Mouse (Mus musculus) intestine, postnatal 0 days (tissue): ENCODE results near the gene Saa2. TPM values are rescaled to one million over a fixed set of nuclear protein-coding genes. Genes with fewer than 3 reads are reported as not detected.

Source experiments
- ATAC-seq: fragments of 200-750 bp; cut with Nextera tagmentation; 2 replicates; pipeline ENCODE4 v1.8.0; 2017; ENCODE audit warnings: mild to moderate bottlenecking, moderate TSS enrichment, moderate library complexity
- H3K27ac ChIP-seq: fragments of 300-500 bp; sonication (generic); 2 replicates; pipeline ENCODE4 v1.5.1; 2014; ENCODE audit warnings: mild to moderate bottlenecking, low read depth, low read length, moderate library complexity
- H3K27me3 ChIP-seq: fragments of 300-500 bp; sonication (generic); replicated peaks from 2 replicates; pipeline ENCODE4 v1.6.1; 2014; ENCODE audit warnings: low read length, mixed read lengths; ENCODE audit not compliant: control insufficient read depth, insufficient read depth
- H3K36me3 ChIP-seq: fragments of 300-500 bp; sonication (generic); 2 replicates; pipeline ENCODE4 v1.6.1; 2014; ENCODE audit warnings: mild to moderate bottlenecking, moderate library complexity; ENCODE audit not compliant: control insufficient read depth, insufficient read depth
- H3K4me1 ChIP-seq: fragments of 300-500 bp; sonication (generic); replicated peaks from 2 replicates; pipeline ENCODE4 v1.6.1; 2014; ENCODE audit warnings: antibody characterized with exemption, low read length, mixed read lengths; ENCODE audit not compliant: control insufficient read depth, insufficient read depth
- H3K4me2 ChIP-seq: fragments of 300-500 bp; sonication (generic); replicated peaks from 2 replicates; pipeline ENCODE4 v1.6.1; 2014; ENCODE audit warnings: low read depth, mild to moderate bottlenecking, moderate library complexity
- H3K4me3 ChIP-seq: fragments of 300-500 bp; sonication (generic); 2 replicates; pipeline ENCODE4 v1.5.1; 2014; ENCODE audit warnings: low read depth, low read length
- H3K9ac ChIP-seq: fragments of 300-500 bp; sonication (generic); 2 replicates; pipeline ENCODE4 v1.6.1; 2014; ENCODE audit warnings: mild to moderate bottlenecking, low read depth, low read length
- H3K9me3 ChIP-seq: fragments of 300-500 bp; sonication (generic); 2 replicates; pipeline ENCODE4 v1.6.1; 2016; ENCODE audit warnings: mixed run types; ENCODE audit not compliant: control insufficient read depth
- CTCF ChIP-seq: sonication (generic); IDR thresholded peaks from 2 replicates; pipeline ENCODE4 v1.5.1; 2016; ENCODE audit warnings: low read depth, mild to moderate bottlenecking, control low read depth, antibody characterized with exemption, moderate library complexity
- WGBS: fragments of 180-500 bp; shearing (Covaris S2); extraction: QIAGEN DNeasy Blood & Tissue Kit; methylation state at CpG from one replicate; pipeline ENCODE4 v1.1.7; 2014; 5-methylcytosine and 5-hydroxymethylcytosine counted together
- polyA plus RNA-seq: library from polyadenylated mRNA; unstranded; fragments of >200 nt; fragmentation: Nextera tagmentation; extraction: Ambion mirVana; gene quantifications from 2 replicates; pipeline ENCODE4 v1.2.1, GENCODE M21; 2015

Saa2 gene
- polyA plus RNA-seq = not detected in 2 replicates

DNA sequence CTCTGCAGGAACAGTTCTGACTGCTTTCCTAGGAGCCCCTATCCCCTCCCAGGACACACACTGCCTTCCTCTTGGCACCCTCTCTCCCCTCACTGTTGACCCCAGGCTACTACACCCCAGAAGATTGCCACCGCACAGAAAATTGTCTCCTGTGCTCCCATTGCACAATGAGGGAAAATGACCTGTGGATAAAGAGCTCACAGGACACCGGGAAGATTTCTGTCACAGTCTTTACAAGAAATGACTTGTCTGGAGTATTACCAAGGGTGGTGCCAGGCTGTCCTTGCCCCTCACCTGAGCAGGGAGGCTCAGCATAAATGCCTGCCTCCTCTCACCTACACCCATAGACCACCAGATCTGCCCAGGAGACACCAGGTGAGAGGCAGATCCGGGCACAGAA, at the start of gene Saa2:
TSS of gene Saa2 (plus strand) at position 301 of the 400 bp plus-strand sequence.
- no peaks in the 10 kb centered on the region for H3K9me3 ChIP-seq
- H3K27me3 ChIP-seq = no peaks in the 10 kb centered on the region
- 59% methylated on average over 3 of the region's 3 CpGs for WGBS
- no peak within 1 kb of the TSS for H3K4me3 ChIP-seq
- no peak for ATAC-seq
- H3K4me2 ChIP-seq = no peak within 1 kb of the TSS
- H3K4me1 ChIP-seq = no peaks in the 10 kb centered on the region
- H3K27ac ChIP-seq = no peak within 1 kb of the TSS
- H3K36me3 ChIP-seq = no peaks in the 10 kb centered on the region
- H3K9ac ChIP-seq = no peak within 1 kb of the TSS
- TF ChIP-seq CTCF = no peak

DNA sequence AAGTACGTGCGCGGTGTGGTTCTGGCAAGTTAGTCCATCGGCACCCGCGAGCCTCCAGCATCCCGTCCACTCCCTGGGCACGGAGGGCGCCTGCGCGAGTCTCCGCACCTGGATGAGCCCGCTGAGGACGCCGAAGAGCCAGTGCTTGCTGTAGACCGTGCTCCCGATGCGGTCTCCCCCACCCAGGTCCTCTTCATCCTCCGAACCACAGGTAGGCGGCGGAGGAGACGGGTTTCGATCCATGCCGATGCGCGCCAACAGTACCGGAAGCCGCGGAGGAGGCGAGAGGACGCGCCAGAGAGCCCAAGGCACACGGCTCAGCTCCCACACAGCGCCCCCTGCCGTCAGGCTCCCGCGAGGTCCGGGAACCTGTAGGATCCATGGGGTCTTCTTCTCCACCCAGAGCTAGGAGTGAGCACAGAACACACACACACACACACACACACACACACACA, 41.2 kb upstream of the Saa2 start, which contains the start of gene Saal1:
TSS of gene Saal1 (minus strand) at position 291 of the 455 bp plus-strand sequence.
- Histone ChIP-seq H3K9me3 (no peaks in the 10 kb centered on the region), H3K36me3 (peaks cover 20% of the 10 kb centered on the region), H3K27ac (no peak within 1 kb of the TSS), H3K4me1 (no peaks in the 10 kb centered on the region), H3K27me3 (no peaks in the 10 kb centered on the region), H3K9ac (peak within 1 kb of the TSS; percentile 71), H3K4me2 (peak within 1 kb of the TSS; percentile 71), H3K4me3 (peak within 1 kb of the TSS; percentile 90)
- WGBS = under 1% methylated on average over 38 of the region's 38 CpGs
- TF ChIP-seq CTCF = peak; percentile 98
- peak; percentile 84 for ATAC-seq

DNA sequence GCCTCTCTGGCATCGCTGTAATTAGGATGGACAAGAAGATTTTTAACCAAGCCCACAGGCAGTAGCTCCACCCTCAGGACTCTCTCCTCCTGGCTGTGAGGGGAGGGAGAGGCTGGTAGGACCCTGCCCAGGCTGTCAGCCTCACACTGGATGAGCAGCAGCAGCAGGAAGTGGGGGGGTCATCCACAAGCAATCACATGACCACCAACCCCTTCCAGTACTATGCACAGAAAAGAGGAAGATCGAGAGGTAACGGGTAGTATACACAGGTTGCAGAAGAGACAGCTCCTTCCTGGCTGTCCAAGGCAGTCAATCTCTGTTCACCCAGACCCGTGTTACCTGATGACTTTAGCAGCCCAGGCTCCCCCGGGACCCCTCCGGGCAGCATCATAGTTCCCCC, 39.3 kb upstream of the Saa2 start:
- Histone ChIP-seq H3K4me1 (no peaks in the 10 kb centered on the region), H3K27me3 (no peaks in the 10 kb centered on the region), H3K36me3 (peaks cover 2% of the 10 kb centered on the region; the same call in 1 of the 2 replicates), H3K9ac (no peak overlapping the region), H3K4me2 (no peak overlapping the region), H3K4me3 (no peak overlapping the region), H3K9me3 (no peaks in the 10 kb centered on the region), H3K27ac (no peak overlapping the region)
- ATAC-seq = no peak
- TF ChIP-seq CTCF = no peak
- whole genome bisulfite sequencing = 72% methylated on average over 6 of the region's 6 CpGs

DNA sequence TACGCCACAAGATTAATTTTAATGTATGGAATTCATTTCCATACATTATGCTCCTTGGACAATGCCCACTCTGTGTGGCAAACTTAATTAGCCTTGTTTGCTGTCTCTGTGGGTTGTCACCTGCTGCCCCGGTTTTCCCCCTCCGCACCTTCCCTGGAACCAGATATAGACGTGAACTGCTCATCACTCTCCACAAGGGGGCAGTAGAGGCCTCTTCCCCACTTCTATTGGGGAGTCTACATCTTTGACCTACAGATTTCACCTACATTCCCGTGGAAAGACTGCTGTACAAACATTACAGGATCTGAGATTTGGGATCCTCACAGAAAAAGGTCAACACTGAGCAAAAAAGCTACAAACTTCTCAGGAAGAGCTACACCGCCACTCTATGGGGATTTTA, 37.1 kb upstream of the Saa2 start:
- peak; percentile 95 for TF ChIP-seq CTCF
- no peak overlapping the region for H3K9ac ChIP-seq
- H3K27me3 ChIP-seq = no peaks in the 10 kb centered on the region
- H3K4me2 ChIP-seq = no peak overlapping the region
- H3K4me1 ChIP-seq = no peaks in the 10 kb centered on the region; the same call in 1 of the 2 replicates
- ATAC-seq = peak; percentile 48; the same call in 1 of the 2 replicates
- H3K27ac ChIP-seq = no peak overlapping the region
- H3K4me3 ChIP-seq = no peak overlapping the region
- 34% methylated on average over 6 of the region's 6 CpGs for WGBS
- H3K9me3 ChIP-seq = no peaks in the 10 kb centered on the region
- H3K36me3 ChIP-seq = no peaks in the 10 kb centered on the region

DNA sequence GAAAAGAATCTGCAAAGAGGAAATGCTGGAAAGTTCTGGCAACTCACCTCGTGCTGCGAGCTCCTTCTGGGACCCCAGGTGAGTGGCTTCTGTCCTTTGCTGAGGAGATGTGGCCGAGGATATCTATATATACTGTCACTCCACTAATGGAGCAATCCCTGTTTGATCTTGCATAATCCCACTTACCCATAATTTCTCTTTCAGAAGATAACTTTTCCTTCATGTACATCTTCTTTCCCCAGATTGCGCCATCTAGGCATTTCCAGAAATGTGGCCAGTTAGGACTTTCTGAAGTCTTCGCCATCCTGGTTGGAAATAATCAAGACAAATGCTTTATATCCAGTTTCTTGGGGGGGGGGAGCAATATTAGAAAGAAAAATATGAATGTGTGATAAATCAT, 36.0 kb upstream of the Saa2 start, which contains the start of gene Saa3:
TSS of gene Saa3 (minus strand) at position 101 of the 400 bp plus-strand sequence.
- no peak for ATAC-seq
- Histone ChIP-seq H3K9me3 (no peaks in the 10 kb centered on the region), H3K4me3 (no peak within 1 kb of the TSS), H3K4me1 (no peaks in the 10 kb centered on the region; the same call in 1 of the 2 replicates), H3K4me2 (no peak within 1 kb of the TSS), H3K36me3 (no peaks in the 10 kb centered on the region), H3K9ac (no peak within 1 kb of the TSS), H3K27me3 (no peaks in the 10 kb centered on the region), H3K27ac (no peak within 1 kb of the TSS)
- TF ChIP-seq CTCF = no peak
- 88% methylated on average over 5 of the region's 5 CpGs for WGBS

DNA sequence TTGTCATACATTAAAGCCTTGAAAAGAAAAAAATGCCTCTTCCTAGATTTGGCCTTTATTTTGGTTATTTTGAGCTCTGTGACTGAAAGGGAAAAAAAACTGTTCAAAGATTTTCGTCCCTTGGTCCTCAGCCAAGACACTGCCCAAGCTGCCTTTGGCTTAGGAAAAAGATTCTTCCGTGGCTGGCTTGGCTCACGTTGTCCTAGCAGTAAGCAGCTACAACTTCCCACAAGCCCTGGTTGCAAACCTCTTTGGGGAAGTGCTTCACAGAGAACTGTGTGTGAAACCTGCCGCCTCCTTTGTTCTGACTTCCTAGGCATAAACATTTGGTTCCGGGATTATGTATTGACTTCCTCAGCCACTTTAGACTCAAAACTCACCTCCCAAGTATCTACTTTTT, 34.7 kb upstream of the Saa2 start:
- no peak overlapping the region for H3K4me3 ChIP-seq
- 33% methylated on average over 5 of the region's 5 CpGs for WGBS
- H3K9ac ChIP-seq = no peak overlapping the region
- H3K4me1 ChIP-seq = no peaks in the 10 kb centered on the region; the same call in 1 of the 2 replicates
- H3K36me3 ChIP-seq = no peaks in the 10 kb centered on the region
- no peaks in the 10 kb centered on the region for H3K9me3 ChIP-seq
- H3K4me2 ChIP-seq = no peak overlapping the region
- no peak overlapping the region for H3K27ac ChIP-seq
- no peak for TF ChIP-seq CTCF
- no peaks in the 10 kb centered on the region for H3K27me3 ChIP-seq
- no peak for ATAC-seq
